Mouse (Mus musculus) cerebellum, adult 11 months (tissue): ENCODE data around the gene Adamts17.

Experiments used
- DNase-seq: peaks from one replicate; pipeline ENCODE4 v3.0.0; 2022

Gene Adamts17

DNA sequence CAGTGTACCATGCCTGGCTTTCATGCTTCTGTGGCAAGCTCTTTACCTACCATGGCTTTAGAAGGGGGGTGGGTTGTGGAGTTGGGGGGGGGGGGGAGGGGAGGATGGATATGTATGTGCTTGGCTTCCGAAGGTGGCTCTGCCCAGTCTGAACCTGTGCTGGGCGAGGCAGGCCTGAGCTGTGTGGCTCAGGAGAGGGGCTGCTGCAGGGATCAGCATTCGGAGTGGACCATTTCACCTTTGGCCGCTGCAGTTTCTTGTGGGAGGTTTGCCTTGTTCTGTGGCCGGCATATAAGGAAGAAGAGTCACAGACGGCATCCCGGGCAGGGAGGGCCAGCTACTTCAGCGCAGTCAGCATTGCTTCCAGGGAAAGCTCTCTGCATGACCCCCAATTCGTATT lies 7.8 kb downstream of the Adamts17 start:
- no peak for DNase-seq

DNA sequence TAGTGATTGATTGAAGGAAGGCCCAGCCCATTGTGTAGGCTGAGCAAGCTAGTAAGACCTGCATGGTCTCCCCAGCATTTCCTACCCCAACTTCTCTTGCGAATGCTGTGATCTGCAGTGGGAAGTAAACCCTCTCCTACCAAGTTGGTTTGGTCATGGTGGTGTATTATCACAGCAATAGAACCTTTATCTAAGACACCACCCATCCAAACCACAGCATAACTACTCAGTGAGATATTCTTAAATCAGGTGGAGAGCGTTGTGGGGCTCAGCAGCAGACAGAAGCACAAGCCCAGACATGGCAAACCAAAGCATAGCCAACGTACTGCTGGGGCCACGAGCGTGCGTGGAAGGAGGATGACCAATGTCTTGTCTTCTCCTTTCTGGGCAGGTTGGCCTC lies 9.8 kb downstream of the Adamts17 start:
- DNase-seq = no peak

DNA sequence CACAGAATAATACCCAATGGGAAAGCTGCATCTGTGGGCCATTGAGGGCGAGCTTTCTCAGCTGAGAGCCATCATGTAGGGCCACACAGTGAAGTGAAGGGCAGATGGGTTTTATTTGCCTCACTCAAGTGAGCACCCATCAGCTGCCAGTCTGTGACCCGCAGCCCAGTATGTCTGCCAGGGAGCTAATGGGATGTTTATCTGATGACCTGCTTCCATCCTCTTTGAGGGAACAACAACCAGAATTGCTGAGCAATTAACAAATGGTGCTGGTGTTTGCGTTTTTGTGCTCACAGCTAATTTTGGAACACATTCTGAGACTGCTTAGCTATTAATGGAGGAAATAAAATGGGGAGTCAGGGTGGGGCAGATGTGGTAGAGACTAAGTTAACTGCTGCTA lies 12.6 kb downstream of the Adamts17 start:
- DNase-seq = no peak

DNA sequence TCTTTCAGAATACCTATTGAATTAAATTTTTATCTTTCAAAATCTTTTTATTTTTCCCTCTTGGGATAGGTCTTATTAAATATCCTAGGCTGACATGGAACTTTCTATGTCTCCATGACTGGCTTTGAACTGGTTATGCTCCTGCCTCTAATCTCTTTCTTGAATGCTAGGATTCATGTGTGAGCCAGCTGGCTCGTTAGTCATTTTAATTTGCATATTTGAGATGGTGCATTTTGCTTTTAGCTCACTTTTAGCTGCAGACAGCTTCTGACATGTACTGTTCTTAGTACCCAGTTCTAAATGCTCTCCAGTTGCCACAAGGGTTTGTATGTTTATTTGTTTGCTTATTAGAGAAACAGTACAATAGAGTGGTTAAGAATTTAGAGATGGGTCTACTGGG lies 18.1 kb downstream of the Adamts17 start:
- DNase-seq = no peak

DNA sequence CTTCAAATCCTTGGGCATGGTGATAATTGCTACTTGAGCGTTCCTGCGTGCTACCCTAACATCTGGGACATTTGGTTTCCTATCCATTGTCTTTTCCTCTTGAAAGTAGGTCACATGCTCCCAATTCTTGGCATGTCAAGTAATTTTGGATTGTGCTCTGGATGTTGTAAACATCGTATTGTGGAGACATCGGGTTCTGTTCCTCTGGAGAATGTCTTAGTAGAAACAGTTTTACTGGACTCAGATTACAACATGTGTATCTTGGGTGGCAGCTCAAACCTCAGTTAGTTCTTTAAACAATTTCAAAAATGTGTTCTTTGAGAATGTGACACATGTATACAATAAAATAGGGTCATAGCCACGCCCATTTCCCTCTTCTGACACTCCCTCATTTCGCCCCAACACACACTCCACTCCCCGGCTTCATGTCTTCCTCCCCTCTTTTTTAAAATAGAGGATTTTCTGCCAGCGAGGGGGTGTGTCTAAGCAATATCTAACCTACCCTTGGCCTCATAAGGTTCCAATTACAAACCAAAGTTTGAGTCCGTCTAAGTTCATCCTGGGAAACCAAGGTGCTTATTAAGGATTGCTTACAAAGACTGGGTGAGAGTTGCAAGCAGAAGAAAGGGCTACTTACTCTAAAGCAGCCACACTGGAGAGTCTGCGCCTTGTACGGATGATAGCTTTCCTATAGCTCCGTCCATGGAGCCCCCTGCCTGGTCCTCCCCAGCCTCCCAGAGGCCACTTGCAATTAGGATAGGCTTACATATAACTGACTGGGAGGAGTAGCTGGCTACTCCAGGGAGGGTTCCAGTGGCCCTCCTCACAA lies 18.9 kb downstream of the Adamts17 start:
- DNase-seq = no peak

DNA sequence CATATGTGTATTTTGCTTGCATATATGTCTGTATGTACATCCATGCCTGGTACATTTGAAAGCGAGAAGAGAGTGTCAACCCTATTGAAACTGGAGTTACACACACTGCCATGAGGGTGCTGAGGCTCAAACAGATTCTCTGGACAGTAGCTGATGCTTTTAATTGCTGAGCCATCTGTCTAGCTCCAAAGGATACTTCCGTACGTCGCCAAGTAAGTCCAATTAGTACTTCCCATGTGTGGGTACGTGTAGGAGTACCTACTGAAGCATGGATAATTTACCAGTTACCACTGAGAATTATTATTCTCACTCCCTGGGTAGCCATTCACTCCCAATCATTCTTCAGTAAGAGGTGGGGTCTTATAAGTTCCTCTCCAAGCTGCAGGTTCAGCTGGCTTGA lies 19.7 kb downstream of the Adamts17 start:
- no peak for DNase-seq

DNA sequence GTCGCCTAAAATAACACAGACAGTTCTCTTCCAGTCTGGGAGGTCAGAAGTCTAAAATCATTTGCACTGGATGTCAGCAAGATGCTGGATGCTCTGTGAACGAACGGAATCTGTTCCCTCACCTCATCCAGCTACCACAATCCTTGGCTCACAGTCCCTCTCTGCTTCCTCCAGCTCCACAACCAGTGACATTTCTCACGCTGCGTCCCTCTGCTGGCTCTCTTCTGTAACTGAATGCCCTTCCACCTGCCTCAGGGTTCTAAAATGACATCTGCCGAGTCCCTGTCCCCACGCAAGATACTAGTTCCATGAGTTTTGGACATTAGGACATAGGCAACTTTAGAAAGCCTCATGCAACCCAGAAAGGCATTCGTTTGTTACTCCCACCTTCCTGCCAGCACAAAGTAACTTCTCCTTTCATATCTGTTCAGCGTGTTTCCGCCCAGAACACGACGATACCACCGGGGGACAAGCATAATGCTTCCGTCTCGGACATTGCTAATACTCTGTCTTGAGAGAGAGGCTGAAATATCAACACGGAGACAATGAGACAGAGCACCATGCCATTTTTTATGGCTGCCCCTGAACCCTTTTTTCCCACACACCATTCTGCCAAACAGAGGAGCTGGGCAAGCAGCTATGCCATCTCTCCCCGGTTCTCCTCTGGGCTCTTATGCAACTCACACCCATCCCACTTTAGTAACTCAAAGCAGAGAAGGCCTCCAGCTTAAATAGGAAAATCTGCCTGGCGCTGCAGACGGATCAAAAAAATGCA lies 27.6 kb downstream of the Adamts17 start:
- DNase-seq = no peak

DNA sequence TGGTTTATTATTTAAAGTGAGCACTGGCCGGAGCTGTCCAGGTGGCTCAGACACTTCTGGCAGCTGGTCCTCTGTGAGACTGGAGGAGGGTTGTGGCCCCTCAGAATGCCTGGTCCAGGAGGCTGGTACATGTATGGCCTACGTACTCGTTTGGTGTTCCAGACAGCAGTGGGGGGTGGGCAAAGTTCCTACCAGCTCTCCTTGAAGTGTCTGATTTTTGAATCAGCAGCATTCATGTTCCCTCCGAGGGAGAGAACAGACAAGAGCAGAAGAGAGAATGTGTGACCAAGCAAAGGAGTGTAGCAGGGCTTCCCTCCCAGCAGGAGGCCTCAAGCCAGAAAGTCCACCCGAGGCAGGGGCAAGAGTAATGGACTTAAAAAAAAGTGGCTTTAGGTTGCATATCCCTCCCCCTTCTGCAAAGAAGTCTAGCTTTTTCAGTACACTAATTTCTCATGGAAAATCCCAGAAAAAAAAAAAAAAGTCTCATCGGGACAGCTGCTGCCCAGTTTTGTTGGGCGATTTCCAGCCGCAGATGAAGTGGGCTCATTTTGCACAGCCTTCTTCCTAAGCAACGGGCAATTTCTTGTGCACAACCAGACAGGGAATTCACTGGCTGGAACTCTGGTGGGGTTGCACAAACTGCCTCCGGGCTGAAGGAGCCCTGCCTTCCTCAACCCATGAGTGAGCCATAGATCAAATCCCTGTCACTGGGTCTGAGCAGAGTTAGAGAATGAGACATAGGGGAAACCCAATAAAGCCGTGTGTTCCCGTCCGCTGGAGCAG lies 28.4 kb downstream of the Adamts17 start:
- DNase-seq = no peak

DNA sequence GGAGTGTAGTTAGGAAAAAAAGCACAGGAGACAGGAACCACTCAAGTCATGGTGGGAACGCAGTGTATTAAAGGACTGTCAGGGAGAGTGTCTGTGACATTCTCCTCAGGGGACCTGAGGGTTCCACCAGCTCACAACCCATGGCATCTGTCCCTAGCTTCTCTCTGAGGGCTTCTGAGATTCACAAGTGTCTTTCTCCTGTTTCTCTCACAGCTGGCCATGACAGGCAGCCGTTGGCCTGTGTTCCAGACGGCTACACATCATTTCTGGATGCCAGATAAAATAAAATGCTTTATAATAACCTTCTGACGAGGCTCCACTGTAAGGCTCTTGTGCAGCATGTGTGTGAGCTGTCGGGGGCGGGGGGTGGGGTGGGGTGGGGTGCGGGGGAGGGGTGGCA lies 32.0 kb downstream of the Adamts17 start:
- no peak for DNase-seq

DNA sequence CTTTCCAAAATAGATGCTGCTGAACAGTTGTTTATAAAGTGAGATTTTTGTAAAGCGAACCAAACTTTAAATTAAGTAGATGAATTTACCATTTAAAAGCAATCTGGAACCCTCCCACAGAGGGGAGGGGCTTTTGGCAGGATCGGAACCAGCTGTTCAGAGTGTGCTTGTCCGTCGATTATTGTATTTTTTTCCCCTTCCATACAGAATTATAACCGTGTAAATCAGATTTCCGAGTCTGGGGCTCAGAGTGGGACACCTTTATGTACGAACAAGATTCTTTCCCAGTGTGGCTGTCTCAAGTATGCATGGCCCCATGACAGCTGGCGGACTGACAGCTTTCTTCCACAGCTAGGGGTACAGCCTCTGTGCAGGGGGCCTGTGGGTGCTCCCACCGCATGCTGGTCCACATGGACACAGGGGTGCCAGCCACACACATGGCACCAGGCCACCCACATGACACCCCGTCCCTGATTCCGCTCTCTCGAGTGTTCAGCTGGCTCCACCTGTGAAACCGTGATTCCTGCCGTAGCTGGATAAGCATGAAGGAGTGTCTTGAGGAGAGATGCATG lies 32.5 kb downstream of the Adamts17 start:
- no peak for DNase-seq

DNA sequence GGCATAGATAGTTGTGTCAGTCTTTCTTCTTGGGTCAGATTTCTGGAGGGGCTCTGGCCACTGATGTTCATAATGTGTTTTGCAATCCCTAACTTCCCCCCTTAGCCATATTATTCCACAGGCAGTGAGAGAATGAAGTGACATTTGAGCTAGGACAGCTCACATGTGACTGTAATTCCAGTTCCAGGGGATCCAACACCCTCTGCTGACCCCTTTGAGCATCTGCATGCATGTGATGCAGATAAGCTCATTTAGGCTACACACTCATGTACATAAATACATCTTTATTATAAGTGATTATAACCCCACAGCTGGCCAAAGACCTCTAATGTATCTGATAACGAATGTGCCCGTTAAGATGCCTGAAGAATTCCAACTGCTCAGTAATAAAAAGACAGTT lies 33.7 kb downstream of the Adamts17 start:
- DNase-seq = no peak

DNA sequence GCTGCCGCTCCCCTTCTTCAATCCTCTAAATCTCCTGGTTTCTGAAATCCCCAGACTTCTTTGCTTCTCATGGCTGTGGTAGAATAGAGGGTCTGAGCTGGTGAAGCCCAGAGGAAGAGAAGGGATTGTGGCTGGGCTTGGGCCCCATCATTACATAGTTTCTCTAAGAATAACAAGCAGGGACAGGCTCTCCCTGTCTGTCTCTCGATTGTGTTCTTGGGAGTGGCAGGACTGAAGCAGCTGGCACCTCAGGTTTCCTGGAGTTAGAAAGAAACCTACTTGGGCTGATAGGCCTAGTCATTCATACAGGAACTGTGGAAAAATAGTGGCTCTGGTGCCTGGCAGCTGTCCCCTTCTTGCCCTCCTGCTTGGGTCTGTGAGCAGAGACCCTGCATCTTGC lies 51.9 kb downstream of the Adamts17 start:
- no peak for DNase-seq

DNA sequence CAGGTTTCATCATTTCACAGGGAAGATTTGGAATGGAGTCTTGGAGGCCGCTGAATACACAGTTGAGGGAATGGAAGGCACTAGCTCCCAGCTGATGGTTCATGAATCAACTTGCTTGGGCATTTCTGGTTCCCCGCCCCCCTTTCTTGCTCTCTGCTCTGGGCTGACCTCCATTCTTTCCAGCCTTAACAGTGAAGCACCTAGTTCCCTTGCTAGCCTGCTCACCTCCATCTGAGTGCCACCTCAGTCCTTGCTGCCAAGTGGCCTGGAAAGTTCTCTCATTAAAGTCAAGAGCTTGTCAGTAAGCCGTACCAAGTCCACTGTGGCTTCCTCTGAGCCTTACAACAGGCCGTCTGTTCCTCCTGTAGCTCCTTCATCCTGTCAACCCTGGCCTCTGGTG lies 52.6 kb downstream of the Adamts17 start:
- DNase-seq = no peak

DNA sequence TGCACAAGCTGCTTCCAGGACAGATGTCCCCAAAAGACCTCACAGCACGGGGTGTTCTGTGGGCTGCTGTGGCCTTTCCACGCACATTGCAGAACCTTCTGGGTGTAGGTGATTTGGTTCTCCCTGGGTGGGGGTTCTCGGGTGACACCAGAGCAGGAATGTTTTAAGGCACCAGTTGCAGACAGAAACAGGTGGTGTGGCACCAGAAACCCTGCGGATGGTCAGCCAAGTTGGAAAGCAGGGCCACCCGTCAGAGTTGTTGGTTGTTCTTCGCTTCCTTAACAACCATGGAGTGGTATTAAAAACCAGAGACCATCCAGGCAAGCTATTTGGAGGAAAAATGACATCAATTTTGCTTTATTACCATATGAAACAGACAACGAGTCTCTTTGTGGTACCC lies 62.8 kb downstream of the Adamts17 start:
- no peak for DNase-seq

DNA sequence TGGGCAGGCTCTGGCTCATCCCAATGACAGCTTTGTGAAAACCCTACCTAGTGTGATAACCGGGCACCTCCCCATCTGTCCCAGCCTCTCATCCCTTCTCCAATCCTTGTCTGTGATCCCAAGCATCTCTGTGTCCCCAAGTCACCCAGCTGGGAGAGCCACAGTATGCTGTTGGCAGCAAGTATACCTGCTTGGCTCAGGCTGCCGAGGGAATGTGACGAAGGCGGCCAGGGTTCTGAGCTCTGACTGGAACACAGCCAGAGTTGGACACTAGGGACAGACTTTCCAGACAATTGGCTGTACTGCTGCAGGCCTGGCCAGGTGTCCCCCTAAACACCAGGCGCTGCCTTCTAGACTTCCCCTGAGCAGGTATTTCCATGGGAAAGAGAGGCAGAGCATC lies 63.5 kb downstream of the Adamts17 start:
- DNase-seq = peak; percentile 66

DNA sequence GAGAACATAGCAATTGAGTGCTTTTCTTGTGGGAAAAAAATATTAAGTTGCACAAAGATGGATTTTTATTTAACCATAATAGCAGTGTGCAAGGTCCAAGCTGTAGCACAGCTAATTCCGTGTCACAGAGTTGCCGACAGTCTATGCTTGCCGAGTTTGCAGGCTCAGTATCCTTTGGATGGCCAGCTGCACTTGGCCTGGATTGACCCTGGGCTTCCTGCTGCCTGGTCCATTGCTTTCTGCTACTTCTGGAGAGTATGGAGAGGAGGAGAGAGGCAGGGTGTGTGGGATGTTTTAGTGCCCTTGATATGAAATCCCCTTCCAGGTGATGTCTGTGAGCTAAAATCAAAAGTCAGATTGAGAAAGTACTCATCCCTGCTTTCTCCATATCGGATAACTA lies 66.4 kb downstream of the Adamts17 start:
- DNase-seq = no peak

DNA sequence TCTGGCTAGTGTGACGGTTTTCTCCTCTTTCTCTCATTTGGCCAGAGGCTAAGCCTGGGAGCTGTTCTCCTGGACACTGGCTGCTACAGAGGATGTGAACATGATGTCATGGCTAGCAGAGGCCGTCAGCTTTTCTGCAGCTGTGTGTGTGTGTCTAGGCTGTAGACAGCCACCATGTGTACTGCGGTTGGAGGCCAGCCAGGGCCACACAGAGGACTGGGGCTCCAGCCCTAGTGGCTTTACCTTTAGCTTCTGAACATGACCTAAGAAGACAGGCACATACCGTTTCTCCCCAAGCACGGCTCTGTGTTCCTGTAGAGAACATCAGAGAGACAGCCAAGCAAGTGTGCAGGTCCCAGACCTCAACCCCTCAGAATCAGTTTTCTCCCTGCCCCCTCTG lies 73.3 kb downstream of the Adamts17 start:
- no peak for DNase-seq

DNA sequence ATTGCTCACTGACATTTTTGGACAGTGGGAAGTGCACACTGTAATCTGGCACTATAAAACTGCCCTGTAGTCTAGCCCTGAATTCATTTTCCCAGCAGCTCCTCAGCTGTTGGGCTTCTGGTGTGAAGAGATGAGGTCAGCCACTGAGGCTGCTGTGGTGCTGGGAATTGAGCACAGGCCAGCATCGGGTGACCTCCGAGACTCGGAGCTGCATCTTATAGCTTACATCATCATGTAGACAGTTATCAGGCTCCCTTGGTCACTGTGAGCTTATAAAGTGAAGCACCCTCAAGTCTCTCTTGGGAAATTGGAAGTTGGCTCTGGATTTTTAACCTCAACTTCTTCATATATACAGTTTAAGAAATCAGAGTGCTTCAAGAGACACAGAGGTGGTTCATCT lies 84.1 kb downstream of the Adamts17 start:
- DNase-seq = no peak

DNA sequence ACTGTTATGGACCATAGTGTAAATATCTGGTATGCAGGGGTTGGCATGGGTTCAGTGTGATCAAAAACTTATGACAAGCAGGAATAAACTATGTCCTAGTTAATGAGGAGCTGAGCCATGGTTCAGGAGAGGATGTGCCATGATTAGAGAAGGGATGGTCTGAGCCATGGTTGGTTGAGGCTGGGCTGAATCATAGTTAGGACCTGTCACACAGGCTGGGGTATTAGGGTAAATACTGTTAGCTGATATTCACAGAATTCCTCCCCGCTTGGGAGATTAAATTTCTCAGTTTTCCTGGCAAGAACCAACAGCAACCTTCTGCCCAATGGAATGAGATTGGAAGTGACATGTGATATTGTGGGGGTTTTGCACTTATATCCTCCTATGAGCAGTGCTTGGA lies 84.6 kb downstream of the Adamts17 start:
- no peak for DNase-seq

DNA sequence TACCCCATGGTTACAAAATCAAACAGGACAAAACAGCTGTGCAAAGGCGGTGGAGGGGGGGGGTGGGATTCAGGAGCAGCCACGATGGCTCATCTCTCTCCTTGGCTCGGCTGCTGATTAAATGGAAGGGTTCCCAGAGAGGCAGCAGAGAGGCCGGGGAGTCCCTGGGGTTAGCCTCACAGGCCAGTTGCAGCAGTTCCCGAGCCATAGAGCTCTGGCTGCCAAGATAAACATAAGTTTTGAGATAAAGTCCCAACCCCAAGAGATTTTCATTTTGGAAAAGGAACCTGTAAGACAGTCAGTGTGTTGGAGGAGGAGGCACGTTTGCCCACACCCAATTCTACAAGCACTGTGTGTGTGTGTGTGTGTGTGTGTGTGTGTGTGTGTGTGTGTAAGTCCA lies 89.7 kb downstream of the Adamts17 start:
- DNase-seq = no peak

DNA sequence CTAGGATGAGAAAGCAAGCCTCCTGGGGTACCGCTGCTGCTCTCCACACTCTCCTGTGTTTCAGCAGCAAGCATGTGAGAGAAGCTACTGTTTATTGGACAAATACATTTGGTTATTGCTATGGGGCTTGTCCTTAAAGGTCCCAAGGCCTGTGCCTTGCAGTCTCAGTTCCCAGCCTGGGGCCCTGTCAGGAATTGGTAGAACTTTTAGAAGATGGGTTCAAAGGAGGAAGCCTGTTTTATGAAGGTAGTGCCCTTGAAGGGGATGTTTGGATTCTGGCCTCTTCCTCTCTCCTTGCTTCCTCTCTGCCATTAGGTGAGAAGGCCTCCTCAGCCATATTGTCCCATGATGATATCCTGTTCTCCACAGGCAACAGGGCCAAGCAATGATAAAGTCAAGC lies 91.8 kb downstream of the Adamts17 start:
- DNase-seq = no peak

DNA sequence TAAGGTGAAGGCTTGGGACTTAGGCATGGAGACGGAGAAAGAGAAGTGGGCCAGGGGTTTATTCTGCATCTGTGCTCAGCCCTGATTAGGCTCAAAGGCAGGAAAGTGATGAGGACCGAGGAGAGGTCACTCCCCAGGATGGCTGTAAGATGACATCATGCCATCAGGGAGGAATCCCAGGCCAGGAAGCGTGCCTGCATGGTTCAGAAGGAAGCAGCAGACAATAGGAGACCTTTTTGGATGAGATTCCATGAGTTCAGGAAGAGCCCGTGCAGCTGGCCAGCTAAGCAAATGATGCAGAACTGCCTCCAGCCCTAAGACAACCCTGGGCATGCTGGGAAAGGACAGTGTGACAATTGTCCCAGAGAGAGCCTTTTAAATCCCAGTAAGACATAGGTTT lies 93.7 kb downstream of the Adamts17 start:
- no peak for DNase-seq

DNA sequence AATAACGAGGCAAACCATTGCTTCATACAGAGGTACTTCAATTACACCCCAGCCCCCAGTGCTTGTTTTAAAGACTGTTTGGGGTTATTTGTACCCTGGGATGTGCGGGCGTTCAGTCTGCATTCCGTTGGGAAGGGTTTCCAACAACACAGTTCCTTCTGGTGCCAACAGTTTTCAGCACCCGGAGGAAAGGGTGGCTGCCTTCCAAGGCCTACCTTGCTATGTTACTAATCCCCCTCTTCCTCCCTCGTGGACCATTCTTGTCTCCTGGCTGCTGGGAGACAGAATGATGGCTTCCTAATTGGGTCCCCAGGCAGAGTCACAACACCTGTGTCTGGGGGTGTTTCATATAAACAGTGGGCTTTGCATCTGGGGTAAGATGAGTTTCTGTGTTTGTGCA lies 94.5 kb downstream of the Adamts17 start:
- DNase-seq = no peak
